Mouse (Mus musculus): ENCODE results near the gene Il27ra.
"Not testable (repeated sequence)": the region's sequence is repeated elsewhere in the genome, so short reads cannot be mapped to it uniquely, and the experiment has no call there.

Il27ra gene

GRCm38 (mm10) chr8:83996567-83997505 lies 45.6 kb downstream of the Il27ra start:
- DNase-seq (ENCODE audit: low spot score), result peak; percentile 95

DNA sequence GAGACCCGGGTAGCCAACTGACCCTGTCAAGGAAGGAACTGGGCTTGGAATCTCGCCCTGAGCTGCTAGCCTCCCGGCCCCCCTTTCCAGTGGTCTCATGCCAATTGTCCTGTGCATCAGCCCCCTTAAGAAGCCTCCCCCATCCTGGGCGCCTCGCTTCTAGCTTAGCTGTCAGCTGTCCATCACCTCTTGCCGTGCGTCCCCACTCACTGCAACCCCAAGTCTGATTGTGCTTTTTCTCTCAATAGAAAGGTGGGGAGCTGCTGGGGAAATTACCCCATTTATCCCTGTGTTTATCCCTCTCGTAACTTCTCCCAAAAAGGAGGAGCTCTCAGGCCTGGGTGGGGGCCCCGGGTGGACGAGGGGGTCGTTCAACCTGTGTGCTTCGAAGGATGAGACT lies 46.4 kb downstream of the Il27ra start:
- no peak for DNase-seq (ENCODE audit: low spot score)

DNA sequence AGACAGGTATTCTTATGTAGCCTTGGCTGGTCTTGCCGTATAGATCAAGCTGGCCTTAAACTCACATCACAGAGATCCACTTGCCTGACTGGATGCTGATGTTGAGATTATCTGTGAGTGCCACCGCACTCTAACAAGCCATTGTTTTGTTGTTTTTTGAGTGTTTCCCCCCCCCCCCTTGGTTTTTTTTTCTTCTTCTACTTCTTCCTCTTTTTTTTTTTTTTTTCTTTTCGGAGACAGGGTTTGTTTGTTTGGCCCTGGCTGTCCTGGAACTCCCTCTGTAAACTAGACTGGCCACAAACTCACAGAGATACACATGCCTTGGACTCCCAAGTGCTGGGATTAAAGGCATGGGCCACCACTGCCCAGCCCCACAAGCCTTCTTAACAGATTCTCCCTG lies 48.4 kb downstream of the Il27ra start:
- no peak for DNase-seq (ENCODE audit: low spot score)

DNA sequence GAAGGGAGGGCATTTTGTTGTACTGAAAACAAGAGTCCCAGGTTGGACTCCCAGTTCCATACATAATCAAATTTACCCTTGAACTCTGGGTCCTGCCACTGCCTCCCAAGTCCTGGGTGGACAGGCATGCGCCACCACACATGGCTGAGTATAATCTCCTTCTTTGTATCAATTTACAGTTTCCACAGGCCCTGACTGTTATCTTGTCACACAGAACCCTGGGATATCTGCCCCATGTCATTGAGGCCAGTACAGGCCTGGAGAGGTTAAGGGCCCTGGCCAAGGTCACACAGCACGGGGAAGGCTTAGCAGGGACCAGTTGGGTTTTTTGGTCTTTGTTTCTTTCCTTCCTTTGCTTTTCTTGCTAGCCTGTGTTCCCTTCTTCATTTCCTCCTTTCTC lies 49.9 kb downstream of the Il27ra start:
- no peak for DNase-seq (ENCODE audit: low spot score)

- DNase-seq (ENCODE audit: low spot score), result no peak
Observed at GRCm38 (mm10) chr8:83990170-83990569, 52.2 kb downstream of the Il27ra start.

DNA sequence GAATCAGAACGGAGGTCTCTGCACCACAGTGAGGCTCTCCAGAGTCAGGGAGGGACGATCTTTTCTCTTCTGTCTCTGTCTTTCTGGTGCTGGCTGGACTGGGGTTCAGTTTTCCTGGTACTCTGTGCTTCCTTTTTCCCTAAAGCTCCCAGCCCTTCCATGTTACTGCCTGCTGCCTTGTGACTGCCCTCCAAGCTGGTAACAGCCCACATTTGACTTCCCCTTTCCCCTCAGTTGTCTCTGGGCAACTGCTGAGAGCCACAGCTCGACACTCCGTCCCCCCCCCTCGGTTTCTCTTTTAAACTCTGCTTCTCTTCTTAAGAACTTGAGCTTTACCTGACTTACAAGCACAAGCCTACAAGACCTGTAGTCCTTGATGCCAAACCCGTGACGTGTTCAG lies 53.1 kb downstream of the Il27ra start:
- DNase-seq (ENCODE audit: low spot score), result no peak

GRCm38 (mm10) chr8:83983222-83983621 lies 59.2 kb downstream of the Il27ra start:
- DNase-seq (ENCODE audit: low spot score), result not testable (repeated sequence)

DNA sequence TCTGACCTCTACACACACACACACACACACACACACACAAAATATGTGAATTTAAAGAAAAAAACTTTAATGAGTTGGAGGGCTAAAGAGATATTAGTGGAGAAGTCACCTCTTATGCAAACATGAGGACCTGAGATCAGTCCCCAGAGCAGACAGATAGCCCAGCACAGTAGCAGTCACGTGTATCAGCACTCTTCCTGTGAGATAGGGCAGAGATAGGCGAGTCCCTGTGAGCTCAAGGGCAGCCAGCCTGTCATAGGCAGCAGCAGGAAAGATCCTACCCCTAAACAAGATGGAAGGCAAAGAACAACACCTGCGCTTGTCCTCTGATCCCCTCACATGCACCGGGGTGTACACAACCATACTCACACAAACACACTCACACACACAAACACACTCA lies 59.9 kb downstream of the Il27ra start:
- no peak for DNase-seq (ENCODE audit: low spot score)

GRCm38 (mm10) chr8:83981533-83981932 lies 60.9 kb downstream of the Il27ra start:
- DNase-seq (ENCODE audit: low spot score), result no peak

- no peak for DNase-seq (ENCODE audit: low spot score)
Observed at GRCm38 (mm10) chr8:83980845-83981244, 61.5 kb downstream of the Il27ra start.
